Comparison of ENCODE assay signal across 8 mouse cellular contexts in genomic region chr7:64839801-64840575, GRCm38 (mm10). TPM values are rescaled to one million over a fixed set of nuclear protein-coding genes. Genes with fewer than 3 reads are reported as not detected.
DNase-seq lines count a peak whose midpoint lies in the region; ATAC-seq and TF ChIP-seq lines count a peak whose summit lies in the region.

No protein-coding gene starts in this region.

- peak; percentile 89 for ATAC-seq in midbrain, embryonic 11.5 days (ENCODE audit: low FRiP score)
- ATAC-seq in erythroid progenitor cell, adult 5-6 weeks (replicated peaks; ENCODE audit: low FRiP score, poor library complexity, severe bottlenecking), result no peak

- no peaks in the 10 kb centered on the region for H3K27me3 ChIP-seq in midbrain, embryonic 11.5 days (ENCODE audit: control insufficient read depth, insufficient read depth, low read length)
- no peaks in the 10 kb centered on the region for H3K27me3 ChIP-seq in small intestine, adult 2 months (ENCODE audit: control insufficient read depth, insufficient read depth, low read length)

- H3K4me3 ChIP-seq in midbrain, embryonic 11.5 days (ENCODE audit: low read depth, low read length), result peak overlapping the region; percentile 25
- peak overlapping the region; percentile 13 for H3K4me3 ChIP-seq in small intestine, adult 2 months (ENCODE audit: low read depth, low read length)

- TF ChIP-seq CTCF in small intestine, adult 2 months (IDR thresholded peaks at IDR 0.05; ENCODE audit: extremely low read depth, insufficient read length, insufficient replicate concordance, low read depth, low read length), result peak; percentile 3; the same call in 1 of the 2 replicates

- H3K9ac ChIP-seq in midbrain, embryonic 11.5 days (ENCODE audit: low read length), result peak overlapping the region; percentile 41; the same call in 1 of the 2 replicates

- H3K4me2 ChIP-seq in midbrain, embryonic 11.5 days, result peak overlapping the region; percentile 54

- no peak for TF ChIP-seq POLR2A in small intestine, adult 2 months (IDR thresholded peaks at IDR 0.05; ENCODE audit: low read depth, low read length)

- H3K36me3 ChIP-seq in midbrain, embryonic 11.5 days (ENCODE audit: control insufficient read depth, insufficient read depth, low read length), result no peaks in the 10 kb centered on the region
- H3K36me3 ChIP-seq in small intestine, adult 2 months (ENCODE audit: control insufficient read depth, insufficient read depth, low read length), result no peaks in the 10 kb centered on the region

- DNase-seq in WW6 (ENCODE audit: low read depth, low spot score), result peak; percentile 72
- DNase-seq in embryo, embryonic 11 days, result peak; percentile 84
- peak; percentile 40 to 63 for DNase-seq in heart, adult 18-20 months
- peak; percentile 20 for DNase-seq in kidney, adult 18-20 months
- DNase-seq in left cerebral cortex, postnatal 36 days (ENCODE audit: low spot score in 2 of 2), result peak; percentile 51 to 56
- peak; percentile 95 for DNase-seq in midbrain, embryonic 11.5 days (ENCODE audit: low spot score, missing footprints)

- intact Hi-C loops in left cerebral cortex, postnatal 36 days (cut with DNase I), result no loop called here

- H3K27ac ChIP-seq in midbrain, embryonic 11.5 days (ENCODE audit: low read depth, low read length), result 0 out of 2 replicates have a peak overlapping the region, but pooled peaks have one; percentile 33
- H3K27ac ChIP-seq in small intestine, adult 2 months (ENCODE audit: insufficient read depth, low read depth, low read length), result no peak overlapping the region

- H3K4me1 ChIP-seq in midbrain, embryonic 11.5 days (ENCODE audit: control insufficient read depth, insufficient read depth, low read length), result peaks cover 7% of the 10 kb centered on the region; the same call in 1 of the 2 replicates
- no peaks in the 10 kb centered on the region for H3K4me1 ChIP-seq in small intestine, adult 2 months (ENCODE audit: control insufficient read depth, insufficient read depth, insufficient read length, low read length)

- no peaks in the 10 kb centered on the region for H3K9me3 ChIP-seq in midbrain, embryonic 11.5 days (ENCODE audit: control insufficient read depth, low read length)

- 1% methylated on average over 21 of the region's 21 CpGs for WGBS in midbrain, embryonic 11.5 days
- 4% methylated on average over 21 of the region's 21 CpGs for WGBS in small intestine, adult 2 months

RNA-seq across cellular contexts. Expression of gene Nsmce3, which starts 32.8 kb away (rescaled TPM):
- total RNA-seq in heart, adult 18-20 months (2021), result 1 to 10 TPM; 3.1 to 3.3 TPM
- 10 to 100 TPM; 11.8 to 13.5 TPM for total RNA-seq in left cerebral cortex, postnatal 36 days (2021)
- 13.1 and 13.3 TPM in 2 replicates for polyA plus RNA-seq in midbrain, embryonic 11.5 days (2014; fragmentation: Nextera tagmentation; extraction: Ambion mirVana)
- polyA plus RNA-seq in small intestine, adult 2 months (2012; rRNA removed), result 2.8 and 3.3 TPM in 2 replicates
- total RNA-seq in erythroid progenitor cell, adult 5-6 weeks (2015; ENCODE audit: low replicate concordance), result 2.5 and 3.8 TPM in 2 replicates
- 2.3 and 3.3 TPM in 2 replicates for total RNA-seq in erythroid progenitor cell, adult 5-6 weeks (2017; ENCODE audit: low replicate concordance)

Comparison
In these comparisons a context has a peak if more than half of its experiments do, and no peak if none do; other contexts are left out.
1. DNase-seq: peak in every context shown above with its lines; median percentile 95 in midbrain, embryonic 11.5 days; 84 in embryo, embryonic 11 days; 72 in WW6; 54 in left cerebral cortex, postnatal 36 days; 52 in heart, adult 18-20 months; 20 in kidney, adult 18-20 months.